Mouse (Mus musculus): ENCODE measurements at regions not wholly inside any gene's neighbourhood (a gene's known extent, or its start where the extent isn't known, plus 50 kb on each side); places are given as distances from the start of the nearest gene placed in this dataset.

DNA sequence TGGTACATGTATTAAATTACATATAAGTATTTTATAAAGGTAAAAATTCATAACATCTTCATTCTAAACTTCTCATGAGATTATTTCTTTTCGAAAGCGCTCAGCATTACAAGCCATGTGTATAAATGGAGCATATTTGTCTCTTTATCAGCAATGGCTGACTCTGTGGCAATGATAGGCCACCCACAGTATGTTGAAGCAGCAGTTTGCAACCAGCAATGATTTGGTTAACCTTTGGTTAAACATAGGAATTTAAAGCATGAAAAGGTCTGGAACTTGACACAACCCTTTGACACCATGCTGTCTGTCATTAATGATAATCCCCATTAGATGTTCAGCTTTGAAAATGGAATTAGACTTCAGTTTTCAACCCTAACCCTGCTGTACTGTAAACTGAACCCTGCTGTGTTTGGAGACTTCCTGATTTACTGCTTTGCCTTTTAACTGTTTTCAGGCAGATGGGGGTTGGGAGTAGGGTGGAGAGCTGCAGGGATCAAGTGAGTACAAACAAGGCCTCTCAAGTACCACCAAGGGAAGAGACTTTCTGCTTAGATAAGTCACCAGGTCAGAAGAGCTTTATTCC, 2238.6 kb downstream of the 9330182O14Rik start:
- no peak for TF ChIP-seq CTCF (IDR thresholded peaks at IDR 0.05; ENCODE audit: control insufficient read depth, insufficient read depth, low read length)
- TF ChIP-seq POLR2A (IDR thresholded peaks at IDR 0.05; ENCODE audit: borderline replicate concordance, control insufficient read depth, low read depth, low read length): no peak
